Mouse (Mus musculus) liver, embryonic 14.5 days (tissue): ENCODE results near the gene Mtg2.

ENCODE experiments used
- CTCF ChIP-seq: IDR thresholded peaks from 2 replicates; pipeline ENCODE4 v1.5.1; 2016; ENCODE audit warnings: antibody characterized with exemption, low read depth, control low read depth
- EP300 ChIP-seq: IDR thresholded peaks from 2 replicates; pipeline ENCODE4 v1.6.1; 2016; ENCODE audit warnings: antibody characterized with exemption, low read depth

DNA sequence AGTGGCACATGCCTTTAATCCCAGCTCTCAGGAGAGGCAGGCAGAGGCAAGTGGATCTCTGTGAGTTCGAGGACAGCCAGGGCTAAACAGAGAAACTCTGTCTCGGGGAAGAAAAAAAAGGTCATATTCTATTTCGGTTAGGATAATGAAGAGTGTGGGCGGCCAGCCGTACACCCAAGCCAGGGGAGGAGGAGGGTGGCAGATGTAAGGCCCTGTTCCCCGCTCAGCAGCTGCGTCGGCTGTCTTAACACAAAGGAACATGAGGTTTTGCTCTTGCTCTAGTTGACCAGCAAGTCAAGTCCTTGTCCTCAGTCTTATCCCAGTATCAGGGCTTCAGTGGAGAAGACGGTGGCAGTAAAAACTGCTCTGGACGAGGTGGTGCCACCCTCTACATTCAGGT lies 12.7 kb downstream of the Mtg2 start:
- TF ChIP-seq EP300 (no peak), CTCF (no peak)
